Mouse (Mus musculus): Measurements from ENCODE around the gene Nudt17. TPM values are rescaled to one million over a fixed set of nuclear protein-coding genes. Genes with fewer than 3 reads are reported as not detected.
"Not testable (repeated sequence)": the region's sequence is repeated elsewhere in the genome, so short reads cannot be mapped to it uniquely, and the experiment has no call there.

Gene Nudt17
- total RNA-seq, 1 experiment = 7.4 TPM

GRCm38 (mm10) chr3:96688854-96689253 is 19.5 kb downstream of the Nudt17 start:
- H3K9me3 ChIP-seq (ENCODE audit: control insufficient read depth, insufficient read depth, low read depth, low read length) = no peaks in the 10 kb centered on the region
- in situ Hi-C loops (cut with MboI; ENCODE audit: low sequenced_read_pairs in 2 of 2, unreplicated experiment in 2 of 2) = no loop called here
- no peak overlapping the region for H3K9ac ChIP-seq (ENCODE audit: insufficient read depth, low read depth, low read length, poor library complexity, severe bottlenecking)
- TF ChIP-seq ZNF384 (IDR thresholded peaks at IDR 0.05; ENCODE audit: low read depth, low read length) (no peak), CHD2 (IDR thresholded peaks at IDR 0.05; ENCODE audit: low read depth, low read length) (no peak), ZC3H11A (IDR thresholded peaks at IDR 0.05; ENCODE audit: borderline replicate concordance, low read depth, low read length) (no peak), MAFK (IDR thresholded peaks at IDR 0.05; ENCODE audit: insufficient read depth, low read depth, low read length) (no peak), HCFC1 (IDR thresholded peaks at IDR 0.05; ENCODE audit: borderline replicate concordance, insufficient read depth, low read length) (no peak)
- no peak overlapping the region for H3K27ac ChIP-seq (ENCODE audit: insufficient read depth, low read depth, low read length, poor library complexity, severe bottlenecking)
- H3K4me3 ChIP-seq (ENCODE audit: insufficient read depth in 1 of 2, low read depth in 1 of 2, low read length in 2 of 2, poor library complexity in 1 of 2, severe bottlenecking in 1 of 2) = no peak overlapping the region
- H3K4me1 ChIP-seq (ENCODE audit: control insufficient read depth in 2 of 2, insufficient read depth in 2 of 2, low read length in 2 of 2, poor library complexity in 1 of 2) = peaks cover 9 to 15% of the 10 kb centered on the region in 2 experiments
- no peaks in the 10 kb centered on the region for H3K36me3 ChIP-seq (ENCODE audit: control insufficient read depth, insufficient read depth, low read length, poor library complexity, severe bottlenecking)
- DNase-seq (ENCODE audit: low read depth, low spot score) = no peak

GRCm38 (mm10) chr3:96686057-96686456 is 22.3 kb downstream of the Nudt17 start:
- not testable (repeated sequence) for H3K9me3 ChIP-seq (ENCODE audit: control insufficient read depth, insufficient read depth, low read depth, low read length)

GRCm38 (mm10) chr3:96684822-96685156 is 23.6 kb downstream of the Nudt17 start:
- no peak for TF ChIP-seq ZC3H11A (IDR thresholded peaks at IDR 0.05; ENCODE audit: borderline replicate concordance, low read depth, low read length)
- TF ChIP-seq CHD2 (IDR thresholded peaks at IDR 0.05; ENCODE audit: low read depth, low read length) = no peak
- no peak for TF ChIP-seq MAFK (IDR thresholded peaks at IDR 0.05; ENCODE audit: insufficient read depth, low read depth, low read length)
- TF ChIP-seq HCFC1 (IDR thresholded peaks at IDR 0.05; ENCODE audit: borderline replicate concordance, insufficient read depth, low read length) = no peak
- no peak for TF ChIP-seq ZNF384 (IDR thresholded peaks at IDR 0.05; ENCODE audit: low read depth, low read length)
- Histone ChIP-seq H3K27ac (ENCODE audit: insufficient read depth, low read depth, low read length, poor library complexity, severe bottlenecking) (no peak overlapping the region), H3K4me1 (ENCODE audit: control insufficient read depth in 2 of 2, insufficient read depth in 2 of 2, low read length in 2 of 2, poor library complexity in 1 of 2) (peaks cover 14 to 16% of the 10 kb centered on the region in 2 experiments), H3K9ac (ENCODE audit: insufficient read depth, low read depth, low read length, poor library complexity, severe bottlenecking) (peak overlapping the region; percentile 25; the same call in 1 of the 2 replicates), H3K36me3 (ENCODE audit: control insufficient read depth, insufficient read depth, low read length, poor library complexity, severe bottlenecking) (no peaks in the 10 kb centered on the region), H3K9me3 (ENCODE audit: control insufficient read depth, insufficient read depth, low read depth, low read length) (no peaks in the 10 kb centered on the region), H3K4me3 (ENCODE audit: insufficient read depth in 1 of 2, low read depth in 1 of 2, low read length in 2 of 2, poor library complexity in 1 of 2, severe bottlenecking in 1 of 2) (peak overlapping the region; percentile 40 to 49)
- in situ Hi-C loops (cut with MboI; ENCODE audit: low sequenced_read_pairs in 2 of 2, unreplicated experiment in 2 of 2) = no loop called here
- DNase-seq (ENCODE audit: low read depth, low spot score) = no peak

More at GRCm38 (mm10) chr3:96686057-96686456, 22.3 kb downstream of the Nudt17 start:
- H3K4me3 ChIP-seq (ENCODE audit: insufficient read depth in 1 of 2, low read depth in 1 of 2, low read length in 2 of 2, poor library complexity in 1 of 2, severe bottlenecking in 1 of 2); H3K36me3 ChIP-seq (ENCODE audit: control insufficient read depth, insufficient read depth, low read length, poor library complexity, severe bottlenecking); in situ Hi-C loops (cut with MboI; ENCODE audit: low sequenced_read_pairs in 2 of 2, unreplicated experiment in 2 of 2); H3K9ac ChIP-seq (ENCODE audit: insufficient read depth, low read depth, low read length, poor library complexity, severe bottlenecking); H3K27ac ChIP-seq (ENCODE audit: insufficient read depth, low read depth, low read length, poor library complexity, severe bottlenecking); DNase-seq (ENCODE audit: low read depth, low spot score): not testable (repeated sequence)
- peaks cover 9 to 10% of the 10 kb centered on the region in 2 experiments for H3K4me1 ChIP-seq (ENCODE audit: control insufficient read depth in 2 of 2, insufficient read depth in 2 of 2, low read length in 2 of 2, poor library complexity in 1 of 2)

GRCm38 (mm10) chr3:96684151-96684821 is 24.1 kb downstream of the Nudt17 start:
- Histone ChIP-seq H3K27ac (ENCODE audit: insufficient read depth, low read depth, low read length, poor library complexity, severe bottlenecking) (no peak overlapping the region), H3K4me1 (ENCODE audit: control insufficient read depth in 2 of 2, insufficient read depth in 2 of 2, low read length in 2 of 2, poor library complexity in 1 of 2) (peaks cover 14 to 19% of the 10 kb centered on the region in 2 experiments), H3K36me3 (ENCODE audit: control insufficient read depth, insufficient read depth, low read length, poor library complexity, severe bottlenecking) (no peaks in the 10 kb centered on the region), H3K9ac (ENCODE audit: insufficient read depth, low read depth, low read length, poor library complexity, severe bottlenecking) (peak overlapping the region; percentile 25; the same call in 1 of the 2 replicates), H3K9me3 (ENCODE audit: control insufficient read depth, insufficient read depth, low read depth, low read length) (no peaks in the 10 kb centered on the region), H3K4me3 (ENCODE audit: insufficient read depth in 1 of 2, low read depth in 1 of 2, low read length in 2 of 2, poor library complexity in 1 of 2, severe bottlenecking in 1 of 2) (peak overlapping the region; percentile 40 to 49)
- no peak for DNase-seq (ENCODE audit: low read depth, low spot score)
- in situ Hi-C loops (cut with MboI; ENCODE audit: low sequenced_read_pairs in 2 of 2, unreplicated experiment in 2 of 2) = no loop called here
- no peak for TF ChIP-seq CHD2 (IDR thresholded peaks at IDR 0.05; ENCODE audit: low read depth, low read length)
- no peak for TF ChIP-seq ZNF384 (IDR thresholded peaks at IDR 0.05; ENCODE audit: low read depth, low read length)
- no peak for TF ChIP-seq ZC3H11A (IDR thresholded peaks at IDR 0.05; ENCODE audit: borderline replicate concordance, low read depth, low read length)
- TF ChIP-seq HCFC1 (IDR thresholded peaks at IDR 0.05; ENCODE audit: borderline replicate concordance, insufficient read depth, low read length) = no peak
- no peak for TF ChIP-seq MAFK (IDR thresholded peaks at IDR 0.05; ENCODE audit: insufficient read depth, low read depth, low read length)

GRCm38 (mm10) chr3:96683496-96683895 is 24.9 kb downstream of the Nudt17 start:
- no peak overlapping the region for H3K4me3 ChIP-seq (ENCODE audit: insufficient read depth in 1 of 2, low read depth in 1 of 2, low read length in 2 of 2, poor library complexity in 1 of 2, severe bottlenecking in 1 of 2)
- H3K4me1 ChIP-seq (ENCODE audit: control insufficient read depth in 2 of 2, insufficient read depth in 2 of 2, low read length in 2 of 2, poor library complexity in 1 of 2) = peaks cover 18 to 19% of the 10 kb centered on the region in 2 experiments
- no peak for DNase-seq (ENCODE audit: low read depth, low spot score)
- TF ChIP-seq MAFK (IDR thresholded peaks at IDR 0.05; ENCODE audit: insufficient read depth, low read depth, low read length) = no peak
- no peak for TF ChIP-seq CHD2 (IDR thresholded peaks at IDR 0.05; ENCODE audit: low read depth, low read length)
- TF ChIP-seq ZNF384 (IDR thresholded peaks at IDR 0.05; ENCODE audit: low read depth, low read length) = no peak
- H3K36me3 ChIP-seq (ENCODE audit: control insufficient read depth, insufficient read depth, low read length, poor library complexity, severe bottlenecking) = no peaks in the 10 kb centered on the region
- no peaks in the 10 kb centered on the region for H3K9me3 ChIP-seq (ENCODE audit: control insufficient read depth, insufficient read depth, low read depth, low read length)
- no peak overlapping the region for H3K9ac ChIP-seq (ENCODE audit: insufficient read depth, low read depth, low read length, poor library complexity, severe bottlenecking)
- in situ Hi-C loops (cut with MboI; ENCODE audit: low sequenced_read_pairs in 2 of 2, unreplicated experiment in 2 of 2) = no loop called here
- H3K27ac ChIP-seq (ENCODE audit: insufficient read depth, low read depth, low read length, poor library complexity, severe bottlenecking) = no peak overlapping the region
